Mouse (Mus musculus): ENCODE results near the gene Apba2.

GRCm38 (mm10) chr7:64658914-64659313 lies 157.4 kb downstream of the Apba2 start:
- TF ChIP-seq CTCF (IDR thresholded peaks at IDR 0.05; ENCODE audit: insufficient read depth, low read length) = no peak
- no peak for TF ChIP-seq POLR2A (IDR thresholded peaks at IDR 0.05; ENCODE audit: borderline replicate concordance, extremely low read depth, low read depth, low read length)

Measured in lung, adult 2 months (tissue).